Mouse (Mus musculus) gastrocnemius, postnatal 14 days (tissue): ENCODE results near the gene Edil3. TPM values are rescaled to one million over a fixed set of nuclear protein-coding genes. Genes with fewer than 3 reads are reported as not detected.

Source experiments
- DNase-seq: peaks from one replicate; pipeline ENCODE4 v3.0.0; 2021; ENCODE audit warnings: mixed read lengths
- intact Hi-C: fragments of 180-260 bp; cut with DNase I; formaldehyde crosslinking; loops from one replicate; pipeline ENCODE4 v1.15.1; 2025; ENCODE audit warnings: low total_unique reads
- total RNA-seq, 2 experiments: library from RNA; stranded (reverse); gene quantifications; 2 replicates each; pipeline ENCODE4 v1.2.3; 2021

The Edil3 gene
- total RNA-seq, 2 experiments from 2014 or later, result 0.38 to 0.51 TPM

GRCm38 (mm10) chr13:89175154-89175553, 353.9 kb downstream of the Edil3 start:
- intact Hi-C loops, result no loop called here
- no peak for DNase-seq

- DNase-seq, result no peak
These were observed 367.8 kb downstream of the Edil3 start for GRCm38 (mm10) chr13:89189051-89189450.

DNA sequence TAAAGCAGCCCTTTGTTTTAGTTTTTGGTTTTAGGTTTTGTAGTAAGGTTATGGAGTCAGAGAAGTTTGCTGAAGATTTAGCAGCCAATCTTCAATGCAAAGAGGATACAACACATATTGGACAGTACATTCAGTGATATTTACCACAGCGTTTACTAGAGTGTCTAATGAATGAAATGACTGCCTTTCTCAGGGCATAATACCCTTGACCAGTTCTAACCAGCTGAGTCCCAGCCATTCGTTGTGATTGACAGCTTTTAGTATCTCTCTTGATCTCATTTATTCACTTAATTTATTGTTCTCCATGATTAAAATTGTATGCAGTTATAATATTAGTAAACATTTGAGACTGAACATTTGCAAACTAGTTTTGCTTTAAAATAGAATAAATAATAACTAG, 375.7 kb downstream of the Edil3 start:
- DNase-seq, result no peak
- intact Hi-C loops, result no loop called here

More at GRCm38 (mm10) chr13:89189051-89189450, 367.8 kb downstream of the Edil3 start:
- intact Hi-C loops, result no loop called here

DNA sequence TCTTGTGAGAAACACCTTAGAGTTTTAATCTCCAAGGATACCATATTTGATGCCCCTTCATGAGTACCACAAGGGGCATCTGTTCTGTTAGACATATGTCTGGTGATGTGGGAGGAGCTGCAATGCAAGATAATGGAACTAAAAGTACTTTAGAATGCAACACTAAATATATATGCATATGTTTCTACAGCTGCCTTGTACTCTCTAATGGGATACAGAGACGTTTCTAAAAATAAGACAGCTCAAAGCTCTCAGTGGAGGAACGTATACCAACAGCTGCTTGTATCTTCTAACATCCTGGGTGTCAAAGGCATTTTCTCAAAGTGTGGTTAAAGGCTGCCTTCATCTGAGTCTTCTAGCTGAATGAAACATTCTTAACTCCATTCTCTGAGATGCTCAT, 378.0 kb downstream of the Edil3 start:
- intact Hi-C loops, result no loop called here
- no peak for DNase-seq

DNA sequence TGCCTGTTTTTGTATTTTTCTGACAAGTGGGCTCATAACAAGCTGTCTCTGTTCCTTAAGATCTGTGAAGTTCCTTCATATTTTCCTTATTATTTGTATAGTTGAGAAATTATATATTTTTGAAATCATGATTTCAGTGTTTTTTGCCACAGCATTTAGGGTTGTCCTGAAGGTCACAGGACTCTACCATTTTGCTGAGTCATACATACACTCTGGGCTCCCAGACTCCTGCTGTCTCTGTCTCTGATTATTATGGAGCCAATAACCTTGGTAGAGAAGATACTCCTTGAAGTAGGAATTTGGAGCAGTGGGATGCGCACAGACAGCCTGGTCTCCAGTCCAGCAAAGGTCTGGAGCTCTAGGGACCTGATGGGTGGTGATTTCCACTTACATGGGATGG, 416.8 kb downstream of the Edil3 start:
- intact Hi-C loops, result no loop called here
- DNase-seq, result no peak

GRCm38 (mm10) chr13:89253990-89254642, 432.8 kb downstream of the Edil3 start:
- DNase-seq, result no peak
- intact Hi-C loops, result no loop called here

GRCm38 (mm10) chr13:89256906-89257305, 435.6 kb downstream of the Edil3 start:
- intact Hi-C loops, result no loop called here
- DNase-seq, result no peak

DNA sequence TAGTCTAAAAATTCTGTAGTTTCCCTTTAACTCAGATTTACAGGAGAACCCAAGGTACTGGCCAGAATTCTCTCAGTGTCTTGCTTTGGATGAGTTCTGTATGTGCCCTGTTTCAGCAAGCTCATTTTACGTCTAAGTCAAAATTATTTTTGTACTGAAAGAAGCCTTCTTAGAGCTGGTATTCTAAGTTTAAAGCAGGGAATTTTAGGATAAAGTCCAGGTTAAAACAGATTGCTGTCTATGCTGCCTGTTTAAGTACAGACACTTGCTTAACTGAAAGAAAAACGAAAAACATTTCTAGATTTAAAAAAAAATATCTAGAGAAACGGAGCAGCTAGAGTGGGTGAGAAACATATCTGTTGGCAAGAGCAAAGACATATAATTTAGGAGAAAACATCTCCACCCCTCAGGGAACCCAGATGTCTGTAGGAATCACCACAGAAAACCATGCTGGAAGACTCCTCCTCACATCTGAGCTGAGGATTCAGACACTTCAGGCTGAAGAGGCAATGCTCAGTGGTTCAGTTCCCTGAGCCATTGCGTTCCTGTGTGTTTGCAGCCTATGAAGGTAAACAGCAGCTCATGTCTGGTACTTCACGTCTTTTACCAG, 465.5 kb downstream of the Edil3 start:
- intact Hi-C loops, result no loop called here
- DNase-seq, result no peak

DNA sequence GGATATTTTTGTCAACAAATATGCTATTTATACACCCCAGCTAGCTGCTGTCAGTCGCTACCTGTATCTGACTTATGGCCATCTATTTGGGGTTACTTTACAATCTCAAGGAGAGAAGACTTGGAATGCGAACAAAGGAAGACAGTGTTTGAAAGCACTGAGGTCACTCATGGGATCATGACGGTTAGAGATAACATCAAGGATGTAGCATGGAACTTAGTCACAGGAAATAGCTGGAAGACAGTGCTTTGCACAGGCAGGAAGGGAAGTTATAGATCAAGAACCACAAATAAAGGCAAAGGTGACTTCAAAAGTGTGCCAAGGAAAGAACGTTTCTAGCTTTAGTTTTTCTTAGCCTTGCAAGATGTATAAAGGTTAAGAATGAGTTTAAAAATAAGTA, 466.9 kb downstream of the Edil3 start:
- intact Hi-C loops, result no loop called here
- no peak for DNase-seq

- DNase-seq, result no peak
- intact Hi-C loops, result no loop called here
These were observed 499.9 kb downstream of the Edil3 start for GRCm38 (mm10) chr13:89321155-89321554.

DNA sequence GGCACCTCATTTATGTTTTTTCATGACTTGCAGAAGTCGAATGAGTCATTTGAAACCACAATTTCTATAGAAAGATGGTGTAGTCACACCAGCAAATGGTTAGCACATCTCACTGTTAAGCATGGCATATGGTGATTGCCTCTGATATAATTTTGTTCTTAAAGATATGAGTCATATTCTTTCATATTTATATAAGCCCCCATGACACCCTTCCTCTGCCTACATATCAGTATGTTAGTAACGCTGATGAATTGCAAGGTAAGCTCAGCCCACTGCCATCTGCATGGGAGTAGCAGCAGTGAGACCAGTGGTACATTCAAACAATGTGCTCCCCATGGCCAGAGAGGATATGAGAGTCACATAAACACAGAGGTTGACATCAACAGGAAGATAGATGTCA, 503.0 kb downstream of the Edil3 start:
- intact Hi-C loops, result no loop called here
- no peak for DNase-seq

GRCm38 (mm10) chr13:89334494-89334893, 513.2 kb downstream of the Edil3 start:
- intact Hi-C loops, result no loop called here
- DNase-seq, result no peak

- intact Hi-C loops, result no loop called here
- no peak for DNase-seq
These were observed 514.8 kb downstream of the Edil3 start for GRCm38 (mm10) chr13:89335908-89336579.

GRCm38 (mm10) chr13:89339055-89339454, 517.8 kb downstream of the Edil3 start:
- intact Hi-C loops, result no loop called here
- no peak for DNase-seq

DNA sequence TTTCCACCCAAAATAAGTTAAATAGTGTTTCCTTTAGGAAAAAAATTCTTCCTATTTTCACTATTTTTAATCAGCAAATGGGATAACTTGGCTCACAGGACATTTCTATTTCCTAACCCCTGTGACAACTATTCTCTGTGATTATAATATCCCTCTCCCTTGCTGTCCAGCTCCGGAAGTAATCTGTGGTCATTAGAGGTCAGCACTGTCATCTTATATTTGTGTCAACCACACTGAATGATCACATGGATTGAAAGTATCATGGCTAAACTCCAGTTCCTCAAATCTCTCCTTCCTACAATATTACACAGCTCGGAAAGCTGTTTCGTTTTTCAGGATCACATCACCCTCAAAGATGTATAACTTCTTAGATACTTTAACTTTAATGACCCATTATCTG, 518.5 kb downstream of the Edil3 start:
- DNase-seq, result no peak
- intact Hi-C loops, result no loop called here

- DNase-seq, result no peak
- intact Hi-C loops, result no loop called here
These were observed 534.0 kb downstream of the Edil3 start for GRCm38 (mm10) chr13:89355234-89355633.

- intact Hi-C loops, result no loop called here
- no peak for DNase-seq
These were observed 537.1 kb downstream of the Edil3 start for GRCm38 (mm10) chr13:89358407-89358806.

DNA sequence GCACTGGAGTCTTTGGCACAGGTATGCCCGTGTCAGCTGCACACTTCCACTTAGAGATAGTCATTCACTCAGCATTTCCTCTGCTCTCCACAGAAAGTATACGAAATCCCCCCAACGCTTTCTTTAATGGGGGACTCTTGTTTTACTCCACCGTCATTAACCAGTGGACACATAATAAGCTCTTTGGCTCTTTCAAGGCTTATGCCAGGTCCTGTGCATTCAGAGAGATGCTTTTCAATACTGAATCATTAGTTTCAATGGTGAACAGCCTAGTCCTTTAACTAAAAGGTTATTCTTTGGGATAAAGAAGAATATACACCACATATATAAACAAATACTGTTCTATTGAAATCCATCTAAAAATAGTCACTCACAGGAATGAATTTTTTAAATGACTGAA, 541.0 kb downstream of the Edil3 start:
- no peak for DNase-seq
- intact Hi-C loops, result no loop called here

GRCm38 (mm10) chr13:89371253-89371652, 550.0 kb downstream of the Edil3 start:
- intact Hi-C loops, result no loop called here
- DNase-seq, result no peak

DNA sequence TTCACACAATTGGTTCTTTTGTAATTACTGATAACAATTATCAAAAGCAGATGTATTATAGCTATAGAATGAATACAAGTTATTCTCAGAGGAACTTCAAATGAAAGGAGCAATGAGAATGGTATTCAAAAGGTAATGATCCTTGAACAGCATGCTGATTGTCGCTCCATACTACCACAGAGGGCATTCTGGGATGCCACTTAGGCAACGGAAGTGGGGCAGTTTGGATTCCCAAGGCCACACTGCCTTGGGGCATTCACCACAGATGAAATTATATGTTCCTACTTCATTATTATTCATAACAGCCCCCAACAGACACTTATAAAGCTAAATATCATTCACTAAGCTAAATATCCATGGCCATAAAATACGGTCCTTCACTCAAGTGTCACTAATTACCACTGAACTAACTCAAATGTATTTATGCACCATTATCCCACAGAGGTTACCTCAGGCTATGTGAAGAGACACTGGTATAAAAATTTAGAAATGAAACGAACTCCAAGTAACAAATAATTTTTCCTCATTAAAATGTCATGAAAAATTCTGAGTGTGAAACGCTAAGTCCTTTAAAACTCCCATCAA, 550.5 kb downstream of the Edil3 start:
- DNase-seq, result no peak
- intact Hi-C loops, result no loop called here
